Mouse (Mus musculus): ENCODE measurements around the gene 1700067K01Rik.

DNA sequence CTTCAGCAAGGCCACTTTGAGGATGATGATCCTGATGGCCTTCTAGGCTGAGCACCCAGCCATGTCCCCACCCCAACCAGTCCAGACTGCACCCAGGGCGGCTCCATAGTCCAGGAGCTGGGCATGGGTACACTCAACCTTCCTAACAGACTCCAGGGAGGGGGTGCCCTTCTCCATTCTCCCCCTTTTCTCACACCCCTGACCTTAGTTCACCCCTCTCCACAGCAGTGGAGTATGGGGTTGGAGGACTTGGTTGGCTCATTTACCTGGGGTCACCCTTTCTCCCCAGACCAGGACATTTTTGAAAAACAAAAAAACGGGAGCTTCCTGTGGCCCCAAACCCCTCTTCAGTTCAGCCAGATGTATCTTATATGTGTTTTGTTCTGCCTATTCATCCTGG, 1.5 kb upstream of the 1700067K01Rik start:
- no peak for TF ChIP-seq CTCF (IDR thresholded peaks at IDR 0.05; ENCODE audit: borderline replicate concordance, extremely low read depth, insufficient read depth, insufficient read length)
- no peak for TF ChIP-seq POLR2A (IDR thresholded peaks at IDR 0.05; ENCODE audit: borderline replicate concordance, extremely low read depth, insufficient read depth, insufficient read length, poor library complexity, severe bottlenecking)
